Mouse (Mus musculus) urinary bladder, postnatal 14 days (tissue): ENCODE measurements around the gene Psme1.
A peak's percentile ranks its signal among the peaks of the same experiment; 100 is the strongest.

ENCODE experiments used
- DNase-seq: peaks from one replicate; pipeline ENCODE4 v3.0.0; 2021; ENCODE audit warnings: low spot score

Psme1 gene

GRCm38 (mm10) chr14:55577871-55578667, at the start of gene Psme1:
Gene Psme1 (plus strand): TSS chr14:55578123.
- DNase-seq = peak; percentile 80

GRCm38 (mm10) chr14:55536116-55536745, 41.7 kb upstream of the Psme1 start:
- DNase-seq = peak; percentile 53

- DNase-seq = peak; percentile 94
These were observed 37.7 kb upstream of the Psme1 start, which contains the start of gene Pck2 for GRCm38 (mm10) chr14:55540067-55540786. Gene Pck2 (plus strand): TSS chr14:55540266.

GRCm38 (mm10) chr14:55540787-55541321, 37.1 kb upstream of the Psme1 start:
- peak; percentile 90 for DNase-seq

- DNase-seq = no peak
These were observed 35.7 kb upstream of the Psme1 start for GRCm38 (mm10) chr14:55542268-55542667.

GRCm38 (mm10) chr14:55544334-55544733, 33.6 kb upstream of the Psme1 start:
- DNase-seq = peak; percentile 32

GRCm38 (mm10) chr14:55550191-55550590, 27.7 kb upstream of the Psme1 start:
- no peak for DNase-seq

GRCm38 (mm10) chr14:55551347-55551746, 26.6 kb upstream of the Psme1 start:
- DNase-seq = no peak

- DNase-seq = no peak
These were observed 26.1 kb upstream of the Psme1 start for GRCm38 (mm10) chr14:55551794-55552193.

- DNase-seq = no peak
These were observed 23.3 kb upstream of the Psme1 start for GRCm38 (mm10) chr14:55554635-55555034.

- no peak for DNase-seq
These were observed 22.1 kb upstream of the Psme1 start for GRCm38 (mm10) chr14:55555788-55556187.

- peak; percentile 92 for DNase-seq
These were observed 20.9 kb upstream of the Psme1 start for GRCm38 (mm10) chr14:55557003-55557402.

GRCm38 (mm10) chr14:55557587-55557986, 20.3 kb upstream of the Psme1 start:
- DNase-seq = no peak

- no peak for DNase-seq
These were observed 19.0 kb upstream of the Psme1 start for GRCm38 (mm10) chr14:55558740-55559448.

- DNase-seq = peak; percentile 92
These were observed 18.1 kb upstream of the Psme1 start, which contains the start of gene Dcaf11 for GRCm38 (mm10) chr14:55559799-55560201. Gene Dcaf11 (plus strand): TSS chr14:55560006.

GRCm38 (mm10) chr14:55560202-55561073, 17.5 kb upstream of the Psme1 start, which contains the start of gene A730061H03Rik:
Gene A730061H03Rik (minus strand): TSS chr14:55560406.
- DNase-seq = peak; percentile 98

GRCm38 (mm10) chr14:55561860-55562259, 16.1 kb upstream of the Psme1 start:
- no peak for DNase-seq

GRCm38 (mm10) chr14:55563249-55563648, 14.7 kb upstream of the Psme1 start:
- no peak for DNase-seq

- DNase-seq = no peak
These were observed 12.2 kb upstream of the Psme1 start for GRCm38 (mm10) chr14:55565748-55566147.

GRCm38 (mm10) chr14:55567496-55567895, 10.4 kb upstream of the Psme1 start:
- DNase-seq = no peak

GRCm38 (mm10) chr14:55570588-55570987, 7.3 kb upstream of the Psme1 start:
- no peak for DNase-seq
